Mouse (Mus musculus): ENCODE data around the gene Il27. TPM values are rescaled to one million over a fixed set of nuclear protein-coding genes. Genes with fewer than 3 reads are reported as not detected.
A peak's percentile ranks its signal among the peaks of the same experiment; 100 is the strongest.

Il27 gene
- polyA plus RNA-seq, 1 experiment from 2014 or later = not detected

DNA sequence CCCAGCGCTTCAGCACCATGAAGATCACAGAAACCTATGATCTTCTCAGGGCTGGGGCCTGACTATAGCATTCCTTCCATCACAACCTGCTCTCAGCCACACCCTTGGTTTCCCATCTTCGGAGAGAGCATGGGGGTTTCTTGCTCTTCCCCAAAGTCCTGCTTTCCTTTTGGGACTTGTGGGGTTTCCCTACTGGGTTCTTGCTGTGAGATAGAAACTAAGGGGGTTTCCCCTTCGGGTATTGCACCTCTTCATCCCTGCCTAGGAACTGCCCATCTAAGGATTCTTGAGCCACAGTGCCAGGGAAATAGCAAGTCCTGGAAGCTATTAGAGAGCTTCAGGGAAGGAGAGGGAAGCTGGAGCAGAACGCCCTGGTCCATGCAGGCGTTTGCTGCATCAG is 1.1 kb upstream of the Il27 start:
- Histone ChIP-seq H3K27ac (ENCODE audit: low read length) (no peak overlapping the region), H3K9me3 (ENCODE audit: control insufficient read depth, low read depth, low read length) (no peaks in the 10 kb centered on the region), H3K27me3 (ENCODE audit: control insufficient read depth, insufficient read depth, low read length) (no peaks in the 10 kb centered on the region), H3K4me3 (ENCODE audit: low read depth, low read length) (no peak overlapping the region), H3K36me3 (ENCODE audit: control insufficient read depth, insufficient read depth, low read length) (no peaks in the 10 kb centered on the region), H3K4me1 (ENCODE audit: control insufficient read depth, insufficient read depth, low read length) (no peaks in the 10 kb centered on the region), H3K9ac (replicated peaks; ENCODE audit: low read depth, low read length) (no peak overlapping the region), H3K4me2 (replicated peaks; ENCODE audit: low read depth, low read length) (no peak overlapping the region)
- ATAC-seq (ENCODE audit: insufficient number of reproducible peaks, insufficient read depth, low FRiP score, low read depth) = no peak
- 86% methylated on average over 5 of the region's 5 CpGs for WGBS

DNA sequence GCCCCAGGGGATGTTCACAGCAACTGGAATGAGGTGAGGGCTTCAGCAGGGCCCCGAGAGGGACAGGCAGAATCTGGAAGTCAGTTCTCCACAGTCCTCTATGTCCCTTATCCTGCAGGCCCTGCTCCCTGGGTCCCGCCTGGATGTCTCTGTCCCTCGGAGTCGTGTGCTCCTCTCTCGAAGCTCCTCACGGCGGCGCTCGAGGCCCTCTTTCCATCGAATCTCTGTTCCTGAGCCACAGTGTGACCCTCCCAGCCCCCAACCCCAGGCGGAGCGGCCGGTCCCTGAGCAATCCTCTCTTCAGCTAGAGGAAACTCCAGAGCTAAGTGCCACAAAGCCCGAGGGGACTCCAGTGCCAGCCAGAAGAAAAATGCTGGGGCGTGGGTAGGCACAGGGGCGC is 7.0 kb downstream of the Il27 start:
- 6% methylated on average over 16 of the region's 16 CpGs for WGBS
- H3K27me3 ChIP-seq (ENCODE audit: control insufficient read depth, insufficient read depth, low read length) = no peaks in the 10 kb centered on the region
- H3K36me3 ChIP-seq (ENCODE audit: control insufficient read depth, insufficient read depth, low read length) = no peaks in the 10 kb centered on the region
- no peaks in the 10 kb centered on the region for H3K9me3 ChIP-seq (ENCODE audit: control insufficient read depth, low read depth, low read length)
- no peaks in the 10 kb centered on the region for H3K4me1 ChIP-seq (ENCODE audit: control insufficient read depth, insufficient read depth, low read length)
- ATAC-seq (ENCODE audit: insufficient number of reproducible peaks, insufficient read depth, low FRiP score, low read depth) = no peak
- peak overlapping the region; percentile 15; the same call in 1 of the 2 replicates for H3K4me2 ChIP-seq (replicated peaks; ENCODE audit: low read depth, low read length)
- H3K4me3 ChIP-seq (ENCODE audit: low read depth, low read length) = no peak overlapping the region
- no peak overlapping the region for H3K9ac ChIP-seq (replicated peaks; ENCODE audit: low read depth, low read length)
- H3K27ac ChIP-seq (ENCODE audit: low read length) = no peak overlapping the region

DNA sequence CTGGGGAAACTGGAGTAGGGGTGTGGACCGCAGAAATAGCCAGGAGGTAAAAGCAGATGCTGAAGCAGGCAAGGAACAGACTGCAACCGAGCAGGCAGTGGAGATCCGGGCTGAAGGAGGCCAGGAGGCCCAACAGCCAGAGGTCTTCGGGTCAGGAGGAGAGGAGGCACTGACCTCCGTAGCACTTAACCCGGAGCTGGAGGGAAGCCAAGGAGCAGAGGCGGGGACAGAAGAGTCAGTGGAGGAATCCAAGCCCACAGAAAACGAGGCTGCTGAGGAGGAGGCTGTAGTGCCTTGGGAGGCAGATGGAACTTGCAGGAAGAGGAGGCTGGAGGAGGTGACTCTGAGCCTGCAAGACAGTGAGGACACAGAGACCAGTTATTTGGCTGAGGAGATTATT is 7.9 kb downstream of the Il27 start:
- Histone ChIP-seq H3K9ac (replicated peaks; ENCODE audit: low read depth, low read length) (no peak overlapping the region), H3K27ac (ENCODE audit: low read length) (no peak overlapping the region), H3K4me2 (replicated peaks; ENCODE audit: low read depth, low read length) (no peak overlapping the region), H3K27me3 (ENCODE audit: control insufficient read depth, insufficient read depth, low read length) (no peaks in the 10 kb centered on the region), H3K9me3 (ENCODE audit: control insufficient read depth, low read depth, low read length) (no peaks in the 10 kb centered on the region), H3K4me1 (ENCODE audit: control insufficient read depth, insufficient read depth, low read length) (no peaks in the 10 kb centered on the region), H3K36me3 (ENCODE audit: control insufficient read depth, insufficient read depth, low read length) (no peaks in the 10 kb centered on the region), H3K4me3 (ENCODE audit: low read depth, low read length) (no peak overlapping the region)
- no peak for ATAC-seq (ENCODE audit: insufficient number of reproducible peaks, insufficient read depth, low FRiP score, low read depth)
- 41% methylated on average over 8 of the region's 8 CpGs for WGBS

DNA sequence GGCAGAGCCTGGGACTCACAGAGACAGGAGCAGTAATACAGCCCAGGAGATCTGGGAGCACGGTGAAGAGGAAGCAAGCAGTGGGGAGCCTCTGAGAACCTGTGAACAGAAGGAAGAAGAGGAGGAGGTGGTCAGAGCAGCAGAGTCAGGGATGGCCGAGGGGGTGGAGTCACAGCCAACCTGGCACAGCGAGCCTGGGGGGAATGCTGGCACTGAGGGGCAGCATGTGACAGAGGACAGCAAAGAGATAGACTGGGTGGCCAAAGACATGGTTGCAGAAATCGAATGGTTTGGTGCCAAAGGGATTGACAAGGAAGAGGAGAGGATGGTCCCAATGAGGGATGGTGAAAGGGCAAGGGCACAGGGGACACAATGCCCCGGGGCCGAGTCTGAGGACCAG is 9.0 kb downstream of the Il27 start, which contains the start of gene Cln3:
Gene Cln3 (minus strand): TSS at position 101 of the 400 bp plus-strand sequence.
- no peaks in the 10 kb centered on the region for H3K36me3 ChIP-seq (ENCODE audit: control insufficient read depth, insufficient read depth, low read length)
- H3K27me3 ChIP-seq (ENCODE audit: control insufficient read depth, insufficient read depth, low read length) = no peaks in the 10 kb centered on the region
- H3K27ac ChIP-seq (ENCODE audit: low read length) = no peak within 1 kb of the TSS
- no peaks in the 10 kb centered on the region for H3K4me1 ChIP-seq (ENCODE audit: control insufficient read depth, insufficient read depth, low read length)
- no peaks in the 10 kb centered on the region for H3K9me3 ChIP-seq (ENCODE audit: control insufficient read depth, low read depth, low read length)
- no peak within 1 kb of the TSS for H3K4me3 ChIP-seq (ENCODE audit: low read depth, low read length)
- ATAC-seq (ENCODE audit: insufficient number of reproducible peaks, insufficient read depth, low FRiP score, low read depth) = no peak
- H3K9ac ChIP-seq (replicated peaks; ENCODE audit: low read depth, low read length) = no peak within 1 kb of the TSS
- no peak within 1 kb of the TSS for H3K4me2 ChIP-seq (replicated peaks; ENCODE audit: low read depth, low read length)
- 71% methylated on average over 6 of the region's 6 CpGs for WGBS

DNA sequence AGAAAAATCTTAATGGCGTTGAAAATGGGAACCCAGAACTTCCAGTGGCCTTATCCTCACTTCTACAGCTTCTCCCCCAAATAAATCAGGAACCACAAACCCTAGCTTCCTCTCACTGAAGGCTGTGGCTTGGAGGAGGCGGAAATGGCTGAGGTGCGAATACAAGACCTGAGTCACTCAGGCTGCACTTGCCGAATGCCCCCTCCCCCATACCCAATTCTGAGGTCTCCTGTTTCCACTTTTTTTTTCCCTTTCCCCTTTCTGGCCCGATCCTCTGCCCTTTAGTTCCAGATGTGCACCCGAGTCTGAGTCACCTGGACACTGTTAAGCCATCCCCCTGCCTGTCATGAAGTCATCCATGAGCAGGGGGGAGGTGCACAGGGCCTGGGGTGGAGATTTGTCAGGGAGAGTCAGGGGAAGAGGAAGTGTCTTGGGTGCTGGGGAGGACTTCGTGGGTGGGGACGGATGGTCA is 10.2 kb downstream of the Il27 start, which contains the start of gene Apobr:
Gene Apobr (plus strand): TSS at position 437 of the 472 bp plus-strand sequence.
- Histone ChIP-seq H3K27me3 (ENCODE audit: control insufficient read depth, insufficient read depth, low read length) (no peaks in the 10 kb centered on the region), H3K9ac (replicated peaks; ENCODE audit: low read depth, low read length) (no peak within 1 kb of the TSS), H3K4me1 (ENCODE audit: control insufficient read depth, insufficient read depth, low read length) (no peaks in the 10 kb centered on the region), H3K27ac (ENCODE audit: low read length) (no peak within 1 kb of the TSS), H3K4me3 (ENCODE audit: low read depth, low read length) (peak within 1 kb of the TSS; percentile 58), H3K4me2 (replicated peaks; ENCODE audit: low read depth, low read length) (peak within 1 kb of the TSS; percentile 79), H3K36me3 (ENCODE audit: control insufficient read depth, insufficient read depth, low read length) (no peaks in the 10 kb centered on the region), H3K9me3 (ENCODE audit: control insufficient read depth, low read depth, low read length) (no peaks in the 10 kb centered on the region)
- WGBS = 74% methylated on average over 8 of the region's 8 CpGs
- ATAC-seq (ENCODE audit: insufficient number of reproducible peaks, insufficient read depth, low FRiP score, low read depth) = no peak

DNA sequence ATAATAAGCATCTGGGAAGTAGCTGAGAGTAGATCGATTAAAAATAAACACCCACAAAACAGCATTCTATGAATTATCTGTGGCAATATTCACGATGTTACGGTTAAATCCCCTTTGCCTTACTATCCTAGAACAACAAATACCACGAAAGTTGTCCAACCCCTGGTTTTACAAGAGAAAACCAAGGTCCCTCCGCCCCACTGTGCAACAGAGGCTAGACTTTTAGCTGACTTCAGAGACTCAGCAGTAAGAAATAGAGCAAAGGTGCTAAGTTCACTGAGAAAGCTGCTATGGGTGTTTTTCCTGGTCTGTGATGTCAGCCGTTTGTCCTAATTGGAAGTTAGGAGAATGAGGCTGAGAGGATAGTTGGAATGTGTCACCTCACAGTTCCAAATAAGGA is 11.0 kb downstream of the Il27 start:
- 0 out of 2 replicates have a peak, but pooled peaks cover under 1% of the 10 kb centered on the region for H3K36me3 ChIP-seq (ENCODE audit: control insufficient read depth, insufficient read depth, low read length)
- H3K4me3 ChIP-seq (ENCODE audit: low read depth, low read length) = peak overlapping the region; percentile 58
- ATAC-seq (ENCODE audit: insufficient number of reproducible peaks, insufficient read depth, low FRiP score, low read depth) = no peak
- no peaks in the 10 kb centered on the region for H3K9me3 ChIP-seq (ENCODE audit: control insufficient read depth, low read depth, low read length)
- H3K9ac ChIP-seq (replicated peaks; ENCODE audit: low read depth, low read length) = 0 out of 2 replicates have a peak overlapping the region, but pooled peaks have one; percentile 38
- H3K27me3 ChIP-seq (ENCODE audit: control insufficient read depth, insufficient read depth, low read length) = no peaks in the 10 kb centered on the region
- H3K4me1 ChIP-seq (ENCODE audit: control insufficient read depth, insufficient read depth, low read length) = no peaks in the 10 kb centered on the region
- peak overlapping the region; percentile 79 for H3K4me2 ChIP-seq (replicated peaks; ENCODE audit: low read depth, low read length)
- WGBS = 47% methylated on average over 6 of the region's 6 CpGs
- no peak overlapping the region for H3K27ac ChIP-seq (ENCODE audit: low read length)

DNA sequence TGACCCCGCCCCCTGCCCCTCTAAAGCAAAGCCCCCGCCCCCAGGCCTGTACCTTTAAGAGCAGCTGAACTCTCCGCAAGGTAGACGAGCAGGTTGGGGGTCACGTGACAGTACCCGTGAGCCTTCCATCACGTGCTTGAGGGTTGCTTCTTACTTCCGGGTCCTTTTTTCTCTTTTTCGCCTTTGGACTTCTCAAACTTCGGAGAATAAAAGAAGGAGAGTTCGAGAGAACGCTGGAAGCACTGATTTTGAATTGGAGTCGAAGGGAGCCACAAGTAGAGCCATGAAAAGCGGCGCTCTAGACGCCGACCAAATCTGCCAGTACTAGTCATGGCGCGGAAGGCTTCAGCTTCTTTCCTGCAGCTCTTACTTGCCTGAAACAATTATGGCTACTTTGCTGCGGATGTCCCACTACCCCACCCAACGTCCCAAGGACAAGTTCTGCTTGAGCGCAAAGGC is 11.5 kb downstream of the Il27 start:
- Histone ChIP-seq H3K4me2 (replicated peaks; ENCODE audit: low read depth, low read length) (peak overlapping the region; percentile 79), H3K9me3 (ENCODE audit: control insufficient read depth, low read depth, low read length) (no peaks in the 10 kb centered on the region), H3K4me3 (ENCODE audit: low read depth, low read length) (peak overlapping the region; percentile 58), H3K36me3 (ENCODE audit: control insufficient read depth, insufficient read depth, low read length) (0 out of 2 replicates have a peak, but pooled peaks cover 4% of the 10 kb centered on the region), H3K4me1 (ENCODE audit: control insufficient read depth, insufficient read depth, low read length) (no peaks in the 10 kb centered on the region), H3K27me3 (ENCODE audit: control insufficient read depth, insufficient read depth, low read length) (no peaks in the 10 kb centered on the region), H3K9ac (replicated peaks; ENCODE audit: low read depth, low read length) (peak overlapping the region; percentile 38; the same call in 1 of the 2 replicates), H3K27ac (ENCODE audit: low read length) (peak overlapping the region; percentile 52)
- ATAC-seq (ENCODE audit: insufficient number of reproducible peaks, insufficient read depth, low FRiP score, low read depth) = peak; percentile 84
- under 1% methylated on average over 22 of the region's 22 CpGs for WGBS

DNA sequence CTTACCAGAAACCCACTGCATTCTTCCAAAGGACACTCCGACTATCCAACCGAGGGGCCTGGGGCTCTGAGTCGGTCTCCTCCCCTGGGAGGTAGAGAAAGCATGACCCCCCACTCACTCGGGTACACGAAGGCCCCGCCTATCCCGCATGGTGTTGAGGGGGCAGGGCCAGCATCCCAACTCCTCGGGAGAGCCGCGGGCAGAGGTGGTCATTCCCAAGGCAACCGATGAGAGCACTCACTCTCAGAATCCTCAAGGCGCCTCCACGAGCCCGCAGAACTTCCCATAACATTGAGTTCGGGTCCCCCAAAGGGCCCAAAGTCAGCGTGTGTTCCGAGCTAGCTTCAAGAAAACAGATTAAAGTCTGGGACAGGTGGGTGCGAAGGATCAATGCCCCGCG is 12.0 kb downstream of the Il27 start:
- H3K9me3 ChIP-seq (ENCODE audit: control insufficient read depth, low read depth, low read length) = no peaks in the 10 kb centered on the region
- 0 out of 2 replicates have a peak, but pooled peaks cover 4% of the 10 kb centered on the region for H3K36me3 ChIP-seq (ENCODE audit: control insufficient read depth, insufficient read depth, low read length)
- H3K27me3 ChIP-seq (ENCODE audit: control insufficient read depth, insufficient read depth, low read length) = no peaks in the 10 kb centered on the region
- H3K4me2 ChIP-seq (replicated peaks; ENCODE audit: low read depth, low read length) = peak overlapping the region; percentile 79
- H3K27ac ChIP-seq (ENCODE audit: low read length) = no peak overlapping the region
- peak overlapping the region; percentile 38; the same call in 1 of the 2 replicates for H3K9ac ChIP-seq (replicated peaks; ENCODE audit: low read depth, low read length)
- H3K4me3 ChIP-seq (ENCODE audit: low read depth, low read length) = peak overlapping the region; percentile 58
- WGBS = under 1% methylated on average over 20 of the region's 20 CpGs
- ATAC-seq (ENCODE audit: insufficient number of reproducible peaks, insufficient read depth, low FRiP score, low read depth) = peak; percentile 64; the same call in 1 of the 2 replicates
- H3K4me1 ChIP-seq (ENCODE audit: control insufficient read depth, insufficient read depth, low read length) = no peaks in the 10 kb centered on the region

DNA sequence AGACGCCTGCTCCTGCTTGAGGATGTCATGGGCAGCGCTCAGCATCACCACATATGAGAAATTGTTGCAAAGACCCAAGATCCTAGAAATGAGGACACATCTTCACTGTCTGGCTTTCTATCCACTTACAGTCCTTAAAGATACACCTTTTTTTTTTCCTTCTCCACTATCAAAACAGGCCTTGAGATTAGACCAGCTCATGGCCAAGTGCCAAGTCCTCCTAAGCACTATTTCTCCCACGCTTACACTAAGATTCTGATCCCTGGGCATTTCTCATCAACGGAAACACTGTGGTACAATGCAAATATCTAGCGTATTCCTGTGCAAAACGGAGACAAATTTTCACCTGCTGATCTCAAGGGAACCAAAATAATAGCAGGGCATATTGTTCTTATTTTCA is 13.1 kb downstream of the Il27 start:
- no peak overlapping the region for H3K9ac ChIP-seq (replicated peaks; ENCODE audit: low read depth, low read length)
- 76% methylated on average over 6 of the region's 6 CpGs for WGBS
- H3K4me3 ChIP-seq (ENCODE audit: low read depth, low read length) = no peak overlapping the region

More for the DNA sequence above, 13.1 kb downstream of the Il27 start:
- no peak overlapping the region for H3K27ac ChIP-seq (ENCODE audit: low read length)
- no peak overlapping the region for H3K4me2 ChIP-seq (replicated peaks; ENCODE audit: low read depth, low read length)
- no peak for ATAC-seq (ENCODE audit: insufficient number of reproducible peaks, insufficient read depth, low FRiP score, low read depth)
- H3K36me3 ChIP-seq (ENCODE audit: control insufficient read depth, insufficient read depth, low read length) = 0 out of 2 replicates have a peak, but pooled peaks cover 7% of the 10 kb centered on the region
- H3K4me1 ChIP-seq (ENCODE audit: control insufficient read depth, insufficient read depth, low read length) = no peaks in the 10 kb centered on the region
- no peaks in the 10 kb centered on the region for H3K9me3 ChIP-seq (ENCODE audit: control insufficient read depth, low read depth, low read length)
- no peaks in the 10 kb centered on the region for H3K27me3 ChIP-seq (ENCODE audit: control insufficient read depth, insufficient read depth, low read length)
